Mouse (Mus musculus): ENCODE results near the gene 9130008F23Rik.

DNA sequence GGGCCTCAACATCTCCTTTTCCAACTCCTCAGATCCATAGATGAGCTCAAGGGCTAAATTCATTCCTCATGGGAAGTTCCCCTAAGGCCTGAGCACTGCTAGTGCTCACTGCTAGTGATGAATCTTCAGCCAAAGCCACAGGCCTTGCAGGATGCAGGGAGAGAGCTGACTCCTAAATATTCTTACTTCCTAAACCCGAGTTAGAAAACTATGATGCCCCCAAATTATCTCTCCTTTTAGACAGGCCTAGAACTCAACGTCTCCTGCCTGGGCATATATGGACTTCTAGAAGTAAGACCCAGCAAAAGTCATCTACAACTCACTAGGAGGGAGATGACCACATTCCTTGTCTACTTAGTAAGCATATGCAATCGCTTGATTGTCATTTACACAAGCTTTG is 2.6 kb downstream of the 9130008F23Rik start:
- TF ChIP-seq CTCF (IDR thresholded peaks at IDR 0.05; ENCODE audit: low read depth, low read length): no peak
- no peak for TF ChIP-seq POLR2A (IDR thresholded peaks at IDR 0.05; ENCODE audit: extremely low read depth, insufficient read depth, low read length)
